Mouse (Mus musculus) cerebellum, postnatal 36 days (tissue): ENCODE data around the gene Upf3a.
A peak's percentile ranks its signal among the peaks of the same experiment; 100 is the strongest.
"Not testable (repeated sequence)": the region's sequence is repeated elsewhere in the genome, so short reads cannot be mapped to it uniquely, and the experiment has no call there.

Experiments used
- DNase-seq, 2 experiments: peaks; one replicate each; pipeline ENCODE4 v3.0.0; 2021 to 2022; ENCODE audit warnings: mixed read lengths in 2 of 2

Gene Upf3a

DNA sequence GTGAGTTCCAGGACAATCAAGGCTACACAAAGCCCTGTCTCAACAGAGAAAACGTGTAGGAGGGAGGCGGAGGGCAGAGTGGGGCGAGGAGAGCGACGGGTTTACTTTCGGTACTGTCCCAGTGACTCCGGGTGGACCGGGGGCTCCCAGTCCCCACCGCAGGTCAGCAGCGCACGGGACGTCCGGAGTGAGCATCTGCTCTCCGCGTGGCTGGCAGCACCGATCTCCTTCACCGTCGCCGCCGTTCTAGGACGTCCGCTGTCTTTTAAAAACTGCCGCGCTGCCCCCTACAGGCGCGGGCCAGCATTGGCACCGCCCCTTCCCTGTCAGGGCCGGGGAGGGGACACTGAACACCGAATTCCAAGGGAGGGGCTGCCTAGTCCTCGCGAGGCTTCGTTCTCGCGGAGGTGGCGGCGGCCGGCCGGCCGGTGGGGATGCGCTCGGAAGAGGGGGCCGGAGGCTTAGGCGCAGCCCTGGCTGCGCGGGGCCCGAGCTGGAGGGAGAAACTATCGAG lies at the start of gene Upf3a:
Gene Upf3a, plus strand, starts transcription at position 366 of the 514 bp plus-strand sequence.
- DNase-seq, result peak; percentile 83 to 88

GRCm38 (mm10) chr8:13740323-13740770 lies 45.1 kb upstream of the Upf3a start:
- no peak for DNase-seq

DNA sequence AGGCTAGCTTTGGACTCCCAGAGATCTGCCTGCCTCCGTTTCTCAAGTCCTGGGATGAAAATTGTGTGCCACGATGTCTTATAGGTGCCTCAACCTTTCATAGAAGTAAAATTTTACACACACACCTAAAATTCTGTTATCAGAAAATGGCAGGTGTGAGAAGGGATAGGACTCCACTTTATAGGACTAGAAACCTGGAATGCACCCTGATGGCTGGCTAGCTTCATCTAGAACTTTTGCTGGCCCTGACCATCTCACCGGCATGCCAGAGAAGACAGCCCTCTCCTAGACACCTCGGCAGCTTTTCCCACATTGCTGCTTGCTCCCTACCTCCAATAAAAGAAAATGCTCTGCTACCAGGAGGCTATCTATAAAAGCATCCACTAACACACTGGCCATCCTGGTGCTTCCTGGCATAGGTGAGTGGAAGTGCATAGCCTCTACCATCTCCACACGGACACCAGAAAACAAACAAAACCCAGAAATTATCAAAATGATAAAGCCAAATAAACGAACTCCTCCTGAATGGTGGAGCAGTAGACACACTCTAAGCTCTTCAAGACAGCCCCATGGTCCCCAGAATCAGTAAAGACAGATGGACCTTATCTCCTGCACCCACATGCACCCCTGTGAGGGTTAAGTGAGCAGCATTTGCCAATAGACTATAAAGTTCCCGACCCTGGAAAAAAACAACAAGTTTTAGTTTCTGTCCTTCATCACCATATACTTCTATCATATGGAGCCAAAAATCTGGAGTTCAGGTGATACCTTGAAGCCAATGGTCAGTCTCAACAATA lies 44.4 kb upstream of the Upf3a start:
- no peak for DNase-seq

- DNase-seq, result not testable (repeated sequence)
Observed at GRCm38 (mm10) chr8:13746212-13746611, 39.2 kb upstream of the Upf3a start.

- DNase-seq, result no peak
Observed at GRCm38 (mm10) chr8:13747626-13748025, 37.8 kb upstream of the Upf3a start.

GRCm38 (mm10) chr8:13753680-13754079 lies 31.7 kb upstream of the Upf3a start:
- peak; percentile 72 to 81 for DNase-seq

GRCm38 (mm10) chr8:13756480-13756879 lies 28.9 kb upstream of the Upf3a start:
- DNase-seq, result no peak

DNA sequence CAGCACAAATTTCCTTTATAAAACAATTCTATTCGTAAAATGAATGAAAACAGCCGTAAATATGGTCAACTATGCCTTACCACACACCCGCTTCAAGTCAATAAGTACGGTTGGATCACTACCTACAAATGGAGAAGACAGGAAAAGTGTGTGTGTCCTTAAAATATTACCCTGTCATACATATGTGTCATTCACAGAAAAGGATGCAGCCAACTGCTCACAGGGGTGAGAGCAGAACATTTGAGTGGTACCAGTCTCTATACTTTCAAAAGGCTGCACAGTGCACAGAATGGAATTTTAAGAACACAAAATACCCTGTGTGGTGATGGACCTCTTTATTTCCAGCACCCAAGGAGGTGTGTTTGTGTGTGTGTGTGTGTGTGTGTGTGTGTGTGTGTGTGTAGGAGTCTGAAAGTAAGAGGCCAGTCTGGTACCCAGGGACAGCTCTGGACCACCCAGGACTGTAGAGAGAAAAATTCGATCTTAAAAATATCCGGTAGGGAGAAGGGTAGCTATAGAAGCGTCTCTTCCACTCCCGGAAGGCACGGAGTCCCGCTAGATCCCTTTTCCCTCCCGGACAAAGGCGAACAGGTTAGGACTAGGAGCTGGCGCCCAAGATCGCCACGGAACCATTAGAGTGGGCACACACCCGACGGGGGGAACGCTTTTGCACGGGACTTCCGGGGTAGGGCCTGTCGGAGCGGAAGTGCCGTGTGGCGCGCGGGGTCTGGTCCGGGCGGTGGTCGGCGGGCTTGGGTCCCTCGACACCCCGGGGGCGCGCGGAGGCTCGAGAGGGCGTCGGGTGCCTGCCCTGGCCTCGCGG lies 28.2 kb upstream of the Upf3a start, which contains the start of gene Cdc16:
Gene Cdc16, plus strand, starts transcription at position 695 of the 823 bp plus-strand sequence.
- DNase-seq, result peak; percentile 91 to 93

DNA sequence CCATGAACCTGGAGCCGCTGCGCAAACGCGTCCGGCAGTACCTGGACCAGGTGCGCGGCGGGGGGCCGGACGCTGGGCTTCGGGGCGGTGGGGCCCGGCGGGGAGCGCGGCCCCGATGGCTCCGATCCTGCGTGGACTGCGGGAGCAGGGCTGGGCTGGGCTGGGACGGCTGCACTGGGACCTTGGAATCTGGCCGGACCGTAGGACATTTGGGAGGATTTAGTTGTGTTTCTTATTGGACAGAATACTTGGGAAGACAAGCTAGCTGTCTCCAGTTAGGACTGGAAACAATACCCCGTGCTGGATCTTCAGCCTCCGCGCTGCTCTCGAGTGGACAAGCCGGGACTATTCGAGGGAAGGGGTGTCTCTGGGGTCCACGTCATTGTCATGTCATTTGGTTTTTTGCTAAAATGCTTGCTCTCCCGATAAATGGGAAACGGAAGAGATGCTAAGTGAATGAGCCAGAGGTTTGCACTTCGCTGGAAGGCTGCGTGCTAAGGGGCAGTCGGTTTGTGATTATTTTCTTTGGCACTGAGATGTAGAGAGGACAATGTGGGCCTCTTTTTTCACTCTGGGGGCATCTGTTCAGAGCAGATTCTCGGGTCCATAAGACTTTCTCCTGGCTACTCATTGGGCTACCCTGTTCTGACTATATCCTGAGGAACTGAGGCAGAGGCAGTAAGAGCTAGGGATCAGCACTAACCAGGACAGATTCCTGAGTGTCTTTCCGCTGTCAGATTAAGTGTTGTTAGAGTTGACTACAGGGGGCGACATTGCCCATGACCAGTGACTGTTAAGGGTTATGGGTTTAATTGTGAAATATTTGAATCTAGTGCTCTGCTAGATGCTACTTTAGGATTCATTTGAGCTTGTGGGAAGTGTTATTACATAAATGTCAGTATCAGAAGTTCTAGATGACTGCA lies 27.3 kb upstream of the Upf3a start:
- peak; percentile 13 to 20 for DNase-seq

DNA sequence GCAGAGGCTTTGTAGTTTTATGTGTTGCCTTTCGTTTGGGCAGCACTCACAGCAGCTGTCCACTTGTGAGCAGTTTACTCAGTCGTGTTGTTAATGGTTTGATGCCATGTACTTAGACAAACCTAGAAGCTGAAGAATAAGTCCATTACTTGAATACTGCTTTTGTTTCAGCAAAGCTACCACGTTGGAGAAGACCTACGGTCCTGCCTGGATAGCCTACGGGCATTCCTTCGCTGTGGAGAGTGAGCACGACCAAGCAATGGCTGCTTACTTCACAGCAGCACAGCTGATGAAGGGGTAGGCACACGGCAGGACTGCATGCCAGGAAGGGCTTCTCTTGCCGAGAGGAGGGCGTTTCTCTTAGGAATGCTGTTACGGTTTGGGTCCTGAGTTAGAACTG lies 16.2 kb upstream of the Upf3a start:
- no peak for DNase-seq

DNA sequence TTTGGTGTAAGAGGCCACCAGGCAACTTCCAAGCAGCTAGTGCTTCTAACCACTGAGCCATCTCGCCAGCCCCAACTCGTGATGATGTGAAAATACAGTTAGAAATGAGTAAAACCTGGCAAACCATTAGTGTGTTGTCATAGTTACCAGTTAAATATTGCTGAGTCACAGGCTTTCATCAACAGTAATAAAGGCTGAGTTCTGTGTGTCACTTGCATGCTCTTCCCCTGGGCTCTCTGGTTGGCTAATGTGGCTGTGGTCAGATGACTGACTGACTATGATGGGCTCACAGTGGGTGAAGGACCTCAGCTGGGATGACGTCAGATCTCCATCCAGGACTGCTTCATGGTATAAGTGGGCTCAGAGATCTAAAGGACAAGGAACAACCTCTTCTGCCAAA lies 4.9 kb upstream of the Upf3a start:
- no peak for DNase-seq

GRCm38 (mm10) chr8:13785764-13786299 lies 417 bp downstream of the Upf3a start:
- DNase-seq, result peak; percentile 97 to 99

- no peak for DNase-seq
Observed at GRCm38 (mm10) chr8:13789606-13790005, 4.2 kb downstream of the Upf3a start.

- DNase-seq, result no peak
Observed at GRCm38 (mm10) chr8:13793097-13793745, 7.8 kb downstream of the Upf3a start.

GRCm38 (mm10) chr8:13793746-13794101 lies 8.3 kb downstream of the Upf3a start:
- no peak for DNase-seq

- DNase-seq, result no peak
Observed at GRCm38 (mm10) chr8:13797676-13798075, 12.3 kb downstream of the Upf3a start.

DNA sequence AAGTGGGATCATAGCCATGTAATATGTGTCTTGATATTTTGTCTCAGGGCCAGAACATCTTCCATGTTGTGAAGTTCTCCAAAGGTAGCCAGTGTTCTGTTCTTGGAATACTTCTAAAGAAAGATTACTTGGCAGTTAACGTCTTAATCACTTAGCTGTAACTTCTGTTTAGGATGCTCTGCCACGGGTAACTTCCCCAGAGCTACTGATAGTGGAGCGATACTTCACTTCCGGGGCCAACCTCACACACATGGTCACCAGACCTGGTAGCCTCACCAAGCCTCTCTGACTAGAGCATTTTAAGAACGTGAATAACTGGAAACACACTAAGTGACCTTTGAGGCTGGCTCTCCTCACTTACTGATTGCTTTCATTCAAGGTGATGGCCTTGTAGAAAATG lies 14.2 kb downstream of the Upf3a start:
- DNase-seq, result no peak

DNA sequence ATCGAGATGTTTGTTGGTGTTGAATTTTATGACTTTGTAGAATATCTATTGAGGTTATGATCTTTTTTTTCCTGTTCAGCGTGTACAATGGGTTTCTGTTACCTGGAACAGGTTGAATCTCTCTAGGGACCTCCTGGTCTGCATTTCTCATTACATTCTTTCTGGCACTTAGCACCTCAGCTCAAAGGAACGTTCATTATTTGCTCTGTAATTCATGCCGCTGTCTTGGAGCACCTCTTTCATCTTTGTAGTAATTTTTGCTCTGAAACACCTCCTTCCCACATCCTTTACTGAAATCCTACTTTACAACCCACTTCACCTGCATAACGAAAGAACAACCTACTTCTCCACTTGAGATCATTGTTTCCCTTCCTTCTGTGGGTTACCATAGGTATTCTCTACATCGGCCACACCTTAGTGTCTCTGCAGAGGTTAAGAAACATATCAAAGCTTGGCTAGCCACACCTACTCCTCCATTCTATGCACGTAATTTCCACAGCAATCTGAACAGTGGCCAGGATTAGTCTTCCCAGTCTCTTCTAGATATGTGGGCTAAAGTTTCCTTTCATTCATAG lies 43.3 kb downstream of the Upf3a start:
- DNase-seq, result no peak

DNA sequence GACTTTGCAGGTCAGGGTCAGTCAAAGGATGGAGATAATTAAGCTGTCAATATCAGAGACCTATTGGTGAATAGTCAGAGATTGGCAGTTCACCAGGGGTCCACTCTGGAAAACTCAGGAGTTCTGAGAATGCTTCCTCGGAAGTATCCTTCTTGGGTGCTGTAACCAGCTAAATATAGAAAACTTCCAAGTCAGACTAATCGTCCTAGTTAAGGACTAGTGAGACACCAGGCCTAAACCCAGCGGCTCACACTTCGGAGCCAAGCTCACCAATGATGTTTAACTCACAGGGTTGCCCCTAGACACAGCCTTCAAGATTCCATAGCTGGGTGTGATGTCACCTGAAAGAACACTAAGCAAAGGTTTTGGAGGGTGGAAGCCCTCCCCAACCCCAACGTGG lies 52.9 kb downstream of the Upf3a start, which contains the start of gene AF366264:
Gene AF366264, minus strand, starts transcription at position 101 of the 400 bp plus-strand sequence.
- DNase-seq, result not testable (repeated sequence)

GRCm38 (mm10) chr8:13843286-13843685 lies 57.9 kb downstream of the Upf3a start:
- peak; percentile 40 for DNase-seq
